In genomic region chr9:121890441-121890941, GRCm38 (mm10) we compare ENCODE assay signal across 10 mouse cellular contexts. TPM values are rescaled to one million over a fixed set of nuclear protein-coding genes. Genes with fewer than 3 reads are reported as not detected.
DNase-seq lines count a peak whose midpoint lies in the region; ATAC-seq lines count a peak whose summit lies in the region.
"Had no signal": no experiment of that assay in that cellular context is flagged by ENCODE, and none has a peak within 500 bp of the region (broad histone marks: within the 10 kb centered on the region; RNA-seq: fewer than 3 reads in every experiment).

No protein-coding gene starts in this region.

- no peak overlapping the region for H3K4me3 ChIP-seq in hindbrain, embryonic 14.5 days (replicated peaks; ENCODE audit: low read length)
- no peak overlapping the region for H3K4me3 ChIP-seq in limb, embryonic 11.5 days (ENCODE audit: low read depth, low read length)
- H3K4me3 ChIP-seq: layer of hippocampus, adult 2 months had no signal

- no peaks in the 10 kb centered on the region for H3K4me1 ChIP-seq in hindbrain, embryonic 14.5 days (replicated peaks; ENCODE audit: control insufficient read depth, insufficient read depth, low read length)
- H3K4me1 ChIP-seq in limb, embryonic 11.5 days (ENCODE audit: control insufficient read depth, insufficient read depth, low read length), result no peaks in the 10 kb centered on the region

- 36% methylated on average over 18 of the region's 18 CpGs for WGBS in hindbrain, embryonic 14.5 days
- WGBS in limb, embryonic 11.5 days, result 42% methylated on average over 18 of the region's 18 CpGs

- H3K27me3 ChIP-seq in hindbrain, embryonic 14.5 days (ENCODE audit: control insufficient read depth, insufficient read depth, low read length), result no peaks in the 10 kb centered on the region
- H3K27me3 ChIP-seq in limb, embryonic 11.5 days (ENCODE audit: control insufficient read depth, insufficient read depth, low read length), result no peaks in the 10 kb centered on the region

- H3K4me2 ChIP-seq in hindbrain, embryonic 14.5 days (replicated peaks), result 0 out of 2 replicates have a peak overlapping the region, but pooled peaks have one; percentile 12
- H3K4me2 ChIP-seq in limb, embryonic 11.5 days (ENCODE audit: low read depth, severe bottlenecking), result no peak overlapping the region

- H3K9me3 ChIP-seq in hindbrain, embryonic 14.5 days (ENCODE audit: control insufficient read depth, low read length), result no peaks in the 10 kb centered on the region
- H3K9me3 ChIP-seq in limb, embryonic 11.5 days (ENCODE audit: control insufficient read depth, low read length), result no peaks in the 10 kb centered on the region

- intact Hi-C loops in gastrocnemius, postnatal 14 days (cut with DNase I; ENCODE audit: low total_unique reads), result no loop called here

- ATAC-seq in hindbrain, embryonic 14.5 days (ENCODE audit: low FRiP score), result no peak
- ATAC-seq in limb, embryonic 11.5 days (ENCODE audit: insufficient number of reproducible peaks, low FRiP score, low TSS enrichment, low read depth), result no peak
- 0 out of 2 replicates have a peak, but pooled peaks have one; percentile 37 for ATAC-seq in megakaryocyte-erythroid progenitor cell, adult 5-6 weeks (replicated peaks; ENCODE audit: low FRiP score, low TSS enrichment, poor library complexity, severe bottlenecking)
- ATAC-seq: Patski had no signal

- DNase-seq in urinary bladder, adult 18-20 months (ENCODE audit: low spot score in 2 of 2), result peak; percentile 51 to 80
- no peak for DNase-seq in urinary bladder, postnatal 10 days (ENCODE audit: low spot score)
- DNase-seq in gastrocnemius, postnatal 14 days, result peak; percentile 87
- no peak for DNase-seq in hindbrain, embryonic 14.5 days (ENCODE audit: low spot score)
- DNase-seq in limb, embryonic 11.5 days (ENCODE audit: low spot score), result peak; percentile 34
- DNase-seq in thymus, postnatal 0 days (ENCODE audit: low spot score), result peak; percentile 46
- no peak for DNase-seq in cerebellum, postnatal 4 days (ENCODE audit: low spot score in 2 of 2)

- H3K9ac ChIP-seq in hindbrain, embryonic 14.5 days, result no peak overlapping the region
- no peak overlapping the region for H3K9ac ChIP-seq in limb, embryonic 11.5 days (ENCODE audit: low read length)

- H3K27ac ChIP-seq in hindbrain, embryonic 14.5 days, result no peak overlapping the region
- no peak overlapping the region for H3K27ac ChIP-seq in limb, embryonic 11.5 days (replicated peaks; ENCODE audit: low read depth, low read length)
- H3K27ac ChIP-seq: layer of hippocampus, adult 2 months had no signal

- H3K36me3 ChIP-seq in hindbrain, embryonic 14.5 days (replicated peaks; ENCODE audit: control insufficient read depth, insufficient read depth), result no peaks in the 10 kb centered on the region
- H3K36me3 ChIP-seq in limb, embryonic 11.5 days (ENCODE audit: control insufficient read depth, insufficient read depth, low read length), result no peaks in the 10 kb centered on the region

RNA-seq across cellular contexts. Expression of gene Ackr2, which starts 7.7 kb away (rescaled TPM):
- 1 to 10 TPM; 2.2 to 2.8 TPM for total RNA-seq in gastrocnemius, postnatal 14 days (2021)
- 2.4 and 4.1 TPM in 2 replicates for polyA plus RNA-seq in hindbrain, embryonic 14.5 days (2014; fragmentation: Nextera tagmentation; extraction: Ambion mirVana)
- polyA plus RNA-seq in limb, embryonic 11.5 days (2014; fragmentation: Nextera tagmentation; extraction: Ambion mirVana), result 0.17 and 0.21 TPM in 2 replicates
- total RNA-seq in megakaryocyte-erythroid progenitor cell, adult 5-6 weeks (2014; fragmentation: Nextera tagmentation), result not detected in 2 replicates
- total RNA-seq in megakaryocyte-erythroid progenitor cell, adult 5-6 weeks (2017), result not detected in 2 replicates
- 0.26 and 0.31 TPM in 2 replicates for polyA plus RNA-seq in thymus, postnatal 0 days (2015; fragmentation: Nextera tagmentation; extraction: Ambion mirVana)
- polyA plus RNA-seq: Patski had no signal

RNA-seq across cellular contexts. Expression of gene Cyp8b1, which starts 25.6 kb away (rescaled TPM):
- total RNA-seq in gastrocnemius, postnatal 14 days (2021), result not detected
- not detected in 2 replicates for polyA plus RNA-seq in hindbrain, embryonic 14.5 days (2014; fragmentation: Nextera tagmentation; extraction: Ambion mirVana)
- polyA plus RNA-seq in limb, embryonic 11.5 days (2014; fragmentation: Nextera tagmentation; extraction: Ambion mirVana), result not detected in 2 replicates
- not detected in 2 replicates for total RNA-seq in megakaryocyte-erythroid progenitor cell, adult 5-6 weeks (2014; fragmentation: Nextera tagmentation)
- not detected in 2 replicates for total RNA-seq in megakaryocyte-erythroid progenitor cell, adult 5-6 weeks (2017)
- polyA plus RNA-seq in thymus, postnatal 0 days (2015; fragmentation: Nextera tagmentation; extraction: Ambion mirVana), result 0.31 and 0.40 TPM in 2 replicates
- total RNA-seq: layer of hippocampus, adult 2 months had no signal
- polyA plus RNA-seq: Patski had no signal

RNA-seq across cellular contexts. Expression of gene Higd1a, which starts 32.3 kb away (rescaled TPM):
- 100 to 1,000 TPM in 1 of 2 experiments, 10 to 100 TPM in 1; 97.2 to 109 TPM for total RNA-seq in gastrocnemius, postnatal 14 days (2021)
- 146 and 158 TPM in 2 replicates for polyA plus RNA-seq in hindbrain, embryonic 14.5 days (2014; fragmentation: Nextera tagmentation; extraction: Ambion mirVana)
- 149 and 155 TPM in 2 replicates for polyA plus RNA-seq in limb, embryonic 11.5 days (2014; fragmentation: Nextera tagmentation; extraction: Ambion mirVana)
- 119 and 156 TPM in 2 replicates for total RNA-seq in megakaryocyte-erythroid progenitor cell, adult 5-6 weeks (2014; fragmentation: Nextera tagmentation)
- total RNA-seq in megakaryocyte-erythroid progenitor cell, adult 5-6 weeks (2017), result 28.6 and 33.5 TPM in 2 replicates
- polyA plus RNA-seq in thymus, postnatal 0 days (2015; fragmentation: Nextera tagmentation; extraction: Ambion mirVana), result 142 and 156 TPM in 2 replicates

RNA-seq across cellular contexts. Expression of gene Ccdc13, which starts 51.2 kb away (rescaled TPM):
- total RNA-seq in gastrocnemius, postnatal 14 days (2021), result under 1 TPM; 0.22 to 0.35 TPM
- 1.9 and 2.2 TPM in 2 replicates for polyA plus RNA-seq in hindbrain, embryonic 14.5 days (2014; fragmentation: Nextera tagmentation; extraction: Ambion mirVana)
- 0.35 and 0.37 TPM in 2 replicates for polyA plus RNA-seq in limb, embryonic 11.5 days (2014; fragmentation: Nextera tagmentation; extraction: Ambion mirVana)
- total RNA-seq in megakaryocyte-erythroid progenitor cell, adult 5-6 weeks (2014; fragmentation: Nextera tagmentation), result not detected in 2 replicates
- not detected in 2 replicates for total RNA-seq in megakaryocyte-erythroid progenitor cell, adult 5-6 weeks (2017)
- 0.24 and 0.29 TPM in 2 replicates for polyA plus RNA-seq in thymus, postnatal 0 days (2015; fragmentation: Nextera tagmentation; extraction: Ambion mirVana)

Comparison
In these comparisons a context has a peak if more than half of its experiments do, and no peak if none do; other contexts are left out.
1. DNase-seq: peak in urinary bladder, adult 18-20 months (2 of 2), gastrocnemius, postnatal 14 days (single experiment), limb, embryonic 11.5 days (single experiment) and thymus, postnatal 0 days (single experiment); none in urinary bladder, postnatal 10 days (single experiment), hindbrain, embryonic 14.5 days (single experiment) and cerebellum, postnatal 4 days (0 of 2).